Mouse (Mus musculus) mesoderm, embryonic 11.5 days (tissue): Measurements from ENCODE around the gene Nthl1.

ENCODE experiments used
- DNase-seq: peaks from one replicate; pipeline ENCODE4 v3.0.0-alpha.2; 2012; ENCODE audit warnings: low read depth, low spot score

The Nthl1 gene

DNA sequence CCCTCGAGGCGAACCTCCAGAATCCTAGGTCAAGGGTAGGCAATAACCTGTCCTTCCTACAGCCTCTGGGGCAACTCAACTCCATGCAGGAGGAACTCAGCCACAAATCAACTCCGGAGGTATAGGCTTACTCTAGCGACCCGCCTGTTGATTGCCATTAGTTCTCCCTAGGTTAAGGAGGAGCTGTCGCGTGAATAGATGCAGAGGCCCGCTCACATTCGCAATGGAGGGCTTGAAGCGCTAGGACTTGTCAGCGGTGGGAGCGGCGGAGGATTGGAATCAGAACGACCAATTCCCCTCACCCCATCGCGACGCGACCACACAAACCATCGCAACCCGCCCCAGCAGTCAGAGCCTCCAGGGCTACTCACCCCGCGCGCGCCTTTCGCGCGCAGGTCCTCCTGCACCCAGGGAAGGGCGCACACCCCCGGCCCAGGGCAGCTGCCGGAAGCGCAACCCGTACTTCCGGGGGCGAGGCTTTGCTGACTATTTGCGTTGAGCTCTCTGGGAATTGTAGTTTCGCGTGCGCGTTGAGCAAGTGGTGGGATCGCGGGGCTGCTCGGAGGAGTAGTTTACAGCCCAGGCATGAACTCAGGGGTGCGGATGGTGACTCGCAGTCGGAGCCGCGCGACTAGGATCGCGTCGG is at the start of gene Nthl1, which contains the start of gene Tsc2:
Nthl1 (plus strand) TSS at position 514 of the 646 bp plus-strand sequence.
Tsc2 (minus strand) TSS at position 464 of the 646 bp plus-strand sequence.
- peak; percentile 91 for DNase-seq

- DNase-seq, result no peak
These were observed 48.6 kb upstream of the Nthl1 start for GRCm38 (mm10) chr17:24583599-24584460.

DNA sequence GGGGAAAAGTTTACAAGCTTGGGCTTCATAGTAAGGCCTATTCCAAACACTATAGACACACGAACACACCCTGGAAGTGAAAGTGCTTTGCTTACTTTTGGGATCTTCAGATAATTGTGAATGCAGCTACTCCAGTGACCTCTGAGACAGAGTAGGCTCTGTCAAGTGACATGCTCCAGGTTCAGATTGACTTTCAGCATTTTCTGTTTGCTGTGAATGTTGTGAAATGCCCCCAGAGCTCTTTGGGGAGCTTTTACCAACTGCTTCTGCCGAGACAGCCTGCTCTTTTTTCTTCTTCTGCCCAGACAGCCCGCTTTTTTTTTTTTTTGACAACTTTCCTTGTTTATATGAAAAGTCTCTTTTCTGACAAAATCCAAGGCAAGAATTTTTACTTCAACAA is 48.0 kb upstream of the Nthl1 start:
- no peak for DNase-seq

DNA sequence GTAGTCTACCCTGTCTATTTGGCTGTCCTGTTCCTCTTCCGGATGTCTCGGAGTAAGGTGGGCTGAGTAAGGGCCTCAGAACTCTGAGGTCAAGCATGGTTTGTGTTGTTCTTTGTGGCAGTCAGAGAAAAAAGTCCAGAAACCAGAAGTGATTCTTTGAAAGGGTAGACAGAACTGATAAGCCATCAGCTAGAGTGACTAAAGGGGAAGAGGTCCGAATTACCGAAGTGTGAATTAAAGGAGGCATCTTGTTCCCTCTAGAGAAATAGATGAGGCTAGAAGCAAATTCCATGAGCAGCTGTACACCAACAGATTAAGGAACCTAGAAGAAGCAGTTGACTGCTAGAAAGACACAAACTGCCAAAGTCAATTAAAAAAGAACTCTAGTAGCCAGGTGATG is 45.9 kb upstream of the Nthl1 start:
- DNase-seq, result no peak

DNA sequence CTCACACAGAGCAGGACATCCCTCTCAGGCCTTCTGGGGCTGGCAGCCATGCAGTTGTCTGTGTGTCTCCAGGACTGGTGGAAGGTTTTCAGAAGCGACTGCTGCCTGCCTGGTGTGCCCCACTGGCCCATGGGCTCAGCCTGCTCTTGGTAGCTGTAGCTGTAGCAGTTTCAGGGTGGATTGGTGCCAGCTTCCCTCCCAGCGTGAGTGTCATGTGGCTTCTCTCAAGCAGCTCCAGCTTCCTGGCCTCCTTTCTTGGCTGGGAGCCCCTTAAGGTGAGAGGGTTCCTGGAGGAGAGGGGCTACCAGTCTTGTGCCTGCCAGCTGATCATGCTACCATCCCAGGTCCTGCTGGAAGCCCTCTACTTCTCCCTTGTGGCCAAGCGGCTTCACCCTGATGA is 41.5 kb upstream of the Nthl1 start:
- DNase-seq, result no peak

GRCm38 (mm10) chr17:24591695-24592094 is 40.8 kb upstream of the Nthl1 start:
- no peak for DNase-seq

GRCm38 (mm10) chr17:24593248-24593647 is 39.2 kb upstream of the Nthl1 start:
- no peak for DNase-seq

- DNase-seq, result no peak
These were observed 38.2 kb upstream of the Nthl1 start for GRCm38 (mm10) chr17:24593992-24594890.

DNA sequence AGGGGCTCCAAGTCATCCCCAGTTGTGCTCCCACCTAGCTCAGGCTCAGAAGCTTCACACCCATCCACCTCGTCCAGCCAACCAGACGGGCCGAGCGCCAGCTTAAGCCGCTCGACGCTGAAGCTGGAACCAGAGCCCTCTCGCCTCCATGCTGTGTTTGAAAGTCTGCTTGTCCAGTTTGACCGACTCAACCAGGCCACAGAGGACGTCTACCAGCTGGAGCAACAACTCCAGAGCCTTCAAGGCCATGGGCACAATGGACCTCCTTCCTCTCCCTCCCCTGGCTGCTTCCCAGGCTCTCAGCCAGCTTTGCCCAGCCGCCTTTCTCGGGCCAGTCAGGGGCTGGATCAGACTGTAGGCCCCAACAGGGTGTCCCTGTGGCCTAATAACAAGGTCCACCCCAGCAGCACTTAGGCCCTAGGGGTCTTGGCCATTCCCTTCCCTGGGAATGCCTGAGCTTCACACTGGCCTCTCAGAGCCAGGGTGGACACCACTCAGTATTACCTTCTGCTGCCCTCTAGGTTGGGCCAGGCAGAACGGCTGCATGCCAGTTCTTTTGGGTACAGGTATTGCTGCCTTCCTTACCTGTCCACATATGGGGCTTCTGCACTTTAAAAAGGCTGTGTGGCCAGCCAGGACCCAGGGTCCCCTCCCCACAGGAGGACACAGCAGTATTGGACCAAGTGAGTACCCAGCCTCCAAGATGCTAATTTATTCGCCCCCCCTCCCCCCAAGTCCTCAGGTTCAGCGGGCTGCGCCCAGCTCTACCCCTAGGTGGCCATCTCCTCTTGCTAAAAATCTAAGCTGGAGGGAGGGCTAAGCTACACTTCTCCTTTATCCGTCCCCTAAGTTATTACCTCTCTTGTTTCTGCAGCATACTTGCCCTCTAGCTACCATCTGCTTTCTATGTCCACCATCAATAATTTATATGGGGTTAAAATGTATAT is 37.1 kb upstream of the Nthl1 start:
- DNase-seq, result peak; percentile 22

DNA sequence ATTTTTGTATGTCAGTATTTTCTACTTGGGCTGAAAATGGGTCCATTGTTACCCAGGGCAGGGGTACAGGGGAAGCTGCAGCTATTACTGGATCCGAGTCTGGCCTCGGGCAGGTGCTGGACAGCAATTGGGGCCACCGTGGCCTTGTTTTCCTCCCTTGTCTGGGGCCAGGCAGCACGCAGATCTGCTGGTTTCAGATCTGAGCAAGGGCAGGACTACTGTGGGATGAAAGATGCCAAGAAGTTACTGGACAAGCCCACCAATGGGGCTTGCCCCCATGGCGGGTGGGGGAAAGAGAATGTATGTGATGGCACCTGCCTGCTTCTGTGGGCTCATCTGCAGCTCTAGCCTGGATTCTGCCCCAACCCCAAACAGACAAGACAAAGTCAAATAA is 36.4 kb upstream of the Nthl1 start:
- DNase-seq, result no peak

- DNase-seq, result no peak
These were observed 35.9 kb upstream of the Nthl1 start for GRCm38 (mm10) chr17:24596471-24597183.

DNA sequence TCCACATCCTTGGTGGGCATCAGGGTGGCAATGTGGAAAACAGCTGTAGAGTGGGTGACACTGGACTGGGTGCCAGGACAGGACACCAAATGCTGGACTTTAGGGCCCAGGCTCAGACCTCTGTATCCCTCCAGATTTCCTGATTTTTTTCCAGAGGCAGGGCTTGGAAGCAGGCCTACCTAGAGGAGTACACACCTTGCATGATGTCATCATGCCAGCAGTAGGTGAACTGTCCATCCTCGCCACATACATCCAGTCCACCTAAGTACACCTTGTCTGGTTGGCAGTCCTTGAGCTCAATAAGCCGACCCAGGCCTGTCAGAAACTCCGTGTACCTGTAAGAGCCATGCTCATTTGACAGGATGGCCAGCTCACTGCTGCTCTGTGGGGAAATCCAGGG is 34.5 kb upstream of the Nthl1 start:
- no peak for DNase-seq

GRCm38 (mm10) chr17:24600502-24600901 is 32.0 kb upstream of the Nthl1 start:
- DNase-seq, result no peak

- no peak for DNase-seq
These were observed 28.5 kb upstream of the Nthl1 start for GRCm38 (mm10) chr17:24603961-24604360.

- no peak for DNase-seq
These were observed 27.9 kb upstream of the Nthl1 start for GRCm38 (mm10) chr17:24604557-24604956.

- DNase-seq, result no peak
These were observed 24.1 kb upstream of the Nthl1 start for GRCm38 (mm10) chr17:24608370-24608769.

DNA sequence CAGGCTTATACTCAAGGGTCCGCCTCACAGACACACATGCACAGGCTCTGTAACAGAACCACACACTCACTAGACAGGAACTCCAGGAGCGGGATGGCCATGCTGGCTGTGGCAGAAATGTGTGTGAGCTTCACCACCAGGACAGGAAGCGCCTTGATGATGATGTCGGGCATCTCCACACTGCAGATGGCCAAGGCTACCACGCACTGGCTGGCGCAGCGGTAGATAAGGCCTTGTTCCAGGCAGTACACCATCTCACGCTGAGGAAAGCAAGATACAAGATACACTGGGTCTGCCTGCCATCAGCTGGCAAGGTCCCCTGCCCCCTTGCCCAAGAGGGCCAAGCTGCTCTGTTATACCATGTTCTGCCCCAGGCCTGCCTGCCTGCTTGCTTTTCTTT is 23.6 kb upstream of the Nthl1 start:
- no peak for DNase-seq

GRCm38 (mm10) chr17:24610711-24611110 is 21.8 kb upstream of the Nthl1 start:
- no peak for DNase-seq

DNA sequence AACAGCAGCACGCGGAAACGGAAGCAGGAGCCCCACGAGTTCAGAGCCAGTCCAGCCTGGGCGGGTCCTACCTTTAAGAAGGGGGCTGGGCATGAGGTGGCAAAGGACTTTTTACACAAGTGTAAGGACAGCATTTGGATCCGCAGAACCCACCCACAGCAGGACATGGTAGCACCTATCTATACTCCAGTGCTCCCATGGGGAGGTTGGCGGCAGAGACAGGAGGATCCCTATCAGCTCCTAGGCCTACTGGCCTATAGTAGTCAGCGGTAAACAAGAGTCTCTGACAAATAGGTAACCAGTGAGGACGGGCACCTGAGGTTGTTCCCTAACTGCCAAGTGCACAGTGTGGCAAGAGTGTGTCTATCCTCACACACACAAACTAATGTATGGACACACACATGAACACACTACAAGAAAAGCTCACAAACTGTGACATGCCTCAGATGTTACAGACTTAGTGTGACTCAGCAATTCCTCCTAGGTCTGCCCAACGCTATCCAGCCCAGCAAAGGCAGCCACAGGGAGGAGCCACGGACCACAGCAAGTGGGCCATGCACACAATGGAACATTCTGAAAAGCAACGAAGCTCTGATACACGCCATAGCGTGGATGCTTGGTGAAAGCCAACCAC is 14.8 kb upstream of the Nthl1 start:
- no peak for DNase-seq

- DNase-seq, result no peak
These were observed 7.0 kb upstream of the Nthl1 start for GRCm38 (mm10) chr17:24625472-24625871.
